Mouse (Mus musculus) lung, postnatal 0 days (tissue): ENCODE data around the gene Iba57. TPM values are rescaled to one million over a fixed set of nuclear protein-coding genes. Genes with fewer than 3 reads are reported as not detected.

Experiments
- ATAC-seq: fragments of 200-750 bp; cut with Nextera tagmentation; 2 replicates; pipeline ENCODE4 v1.8.0; 2017; ENCODE audit warnings: moderate library complexity
- DNase-seq: peaks from one replicate; pipeline ENCODE4 v3.0.0-alpha.2; 2016; ENCODE audit warnings: low spot score
- H3K27ac ChIP-seq: fragments of 300-500 bp; sonication (generic); 2 replicates; pipeline ENCODE4 v1.5.1; 2014; ENCODE audit warnings: antibody characterized with exemption, mild to moderate bottlenecking, low read length, mixed read lengths
- H3K27me3 ChIP-seq: fragments of 300-500 bp; sonication (generic); replicated peaks from 2 replicates; pipeline ENCODE4 v1.6.1; 2014; ENCODE audit warnings: low read length, mixed read lengths; ENCODE audit not compliant: insufficient read depth
- H3K36me3 ChIP-seq: fragments of 300-500 bp; sonication (generic); 2 replicates; pipeline ENCODE4 v1.6.1; 2014; ENCODE audit warnings: low read length, mixed read lengths; ENCODE audit not compliant: insufficient read depth
- H3K4me1 ChIP-seq: fragments of 300-500 bp; sonication (generic); 2 replicates; pipeline ENCODE4 v1.6.1; 2014; ENCODE audit warnings: antibody characterized with exemption, low read depth, low read length, mixed read lengths; ENCODE audit not compliant: insufficient read depth
- H3K4me2 ChIP-seq: fragments of 300-500 bp; sonication (generic); replicated peaks from 2 replicates; pipeline ENCODE4 v1.6.1; 2014; ENCODE audit warnings: low read depth, mild to moderate bottlenecking, low read length, moderate library complexity, mixed read lengths
- H3K4me3 ChIP-seq: fragments of 300-500 bp; sonication (generic); 2 replicates; pipeline ENCODE4 v1.5.1; 2014; ENCODE audit warnings: low read depth, low read length
- H3K9ac ChIP-seq: fragments of 300-500 bp; sonication (generic); replicated peaks from 2 replicates; pipeline ENCODE4 v1.6.1; 2014; ENCODE audit warnings: low read depth, mild to moderate bottlenecking
- H3K9me3 ChIP-seq: fragments of 300-500 bp; sonication (generic); 2 replicates; pipeline ENCODE4 v1.6.1; 2016; ENCODE audit warnings: low read length, mixed read lengths
- CTCF ChIP-seq: IDR thresholded peaks from 2 replicates; pipeline ENCODE4 v1.5.1; 2016; ENCODE audit warnings: antibody characterized with exemption, mild to moderate bottlenecking
- EP300 ChIP-seq: IDR thresholded peaks from 2 replicates; pipeline ENCODE4 v1.6.1; 2016; ENCODE audit warnings: antibody characterized with exemption, mild to moderate bottlenecking, control low read depth
- WGBS: fragments of 180-500 bp; shearing (Covaris S2); extraction: QIAGEN DNeasy Blood & Tissue Kit; methylation state at CpG from one replicate; pipeline ENCODE4 v1.1.7; 2014; 5-methylcytosine and 5-hydroxymethylcytosine counted together
- polyA plus RNA-seq: library from polyadenylated mRNA; unstranded; fragments of >200 nt; fragmentation: Nextera tagmentation; extraction: Ambion mirVana; gene quantifications from 2 replicates; pipeline ENCODE4 v1.2.1, GENCODE M21; 2015

Iba57 gene
- polyA plus RNA-seq, 1 experiment from 2014 or later, result 3.9 TPM

DNA sequence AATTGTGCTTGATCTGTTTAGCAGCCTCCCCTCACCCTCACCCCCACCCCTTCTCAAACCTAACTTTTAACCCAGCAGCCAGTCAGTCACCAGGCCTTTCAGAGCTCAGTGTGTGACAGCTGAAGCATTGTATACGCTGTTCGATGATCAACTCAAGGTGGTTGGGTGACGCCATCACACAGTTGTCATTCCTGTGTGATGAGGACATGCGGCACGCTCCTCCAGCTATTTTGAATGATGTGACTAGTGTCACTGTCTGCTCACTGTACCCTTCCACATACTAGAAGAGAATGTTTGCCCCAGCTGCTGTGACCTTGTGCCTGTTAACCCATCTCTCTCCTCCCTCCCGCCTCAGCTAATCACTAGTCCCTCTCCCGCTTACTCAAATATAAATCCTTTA, 9.3 kb downstream of the Iba57 start:
- Histone ChIP-seq H3K9me3 (no peaks in the 10 kb centered on the region), H3K9ac (no peak overlapping the region), H3K4me3 (no peak overlapping the region), H3K36me3 (peaks cover 8% of the 10 kb centered on the region; the same call in 1 of the 2 replicates), H3K4me1 (no peaks in the 10 kb centered on the region), H3K27ac (no peak overlapping the region), H3K27me3 (no peaks in the 10 kb centered on the region), H3K4me2 (no peak overlapping the region)
- peak; percentile 44 for ATAC-seq
- TF ChIP-seq CTCF, result no peak
- no peak for TF ChIP-seq EP300
- 60% methylated on average over 7 of the region's 7 CpGs for WGBS
- DNase-seq, result no peak

- Histone ChIP-seq H3K9ac (no peak overlapping the region), H3K4me2 (no peak overlapping the region), H3K9me3 (no peaks in the 10 kb centered on the region), H3K27ac (no peak overlapping the region), H3K27me3 (no peaks in the 10 kb centered on the region), H3K4me1 (no peaks in the 10 kb centered on the region), H3K36me3 (no peaks in the 10 kb centered on the region), H3K4me3 (no peak overlapping the region)
- WGBS, result 28% methylated on average over 3 of the region's 3 CpGs
- DNase-seq, result no peak
- ATAC-seq, result no peak
- TF ChIP-seq EP300 (no peak), CTCF (peak; percentile 45)
These were observed 11.8 kb downstream of the Iba57 start for GRCm38 (mm10) chr11:59151729-59152128.

GRCm38 (mm10) chr11:59149302-59149701, 14.2 kb downstream of the Iba57 start:
- Histone ChIP-seq H3K27me3 (no peaks in the 10 kb centered on the region), H3K9me3 (no peaks in the 10 kb centered on the region), H3K4me1 (no peaks in the 10 kb centered on the region), H3K4me3 (no peak overlapping the region), H3K27ac (no peak overlapping the region), H3K4me2 (no peak overlapping the region), H3K9ac (no peak overlapping the region), H3K36me3 (no peaks in the 10 kb centered on the region)
- DNase-seq (no peak), ATAC-seq (peak; percentile 19)
- TF ChIP-seq CTCF (no peak), EP300 (peak; percentile 58; the same call in 1 of the 2 replicates)
- WGBS, result 44% methylated on average over 3 of the region's 3 CpGs

DNA sequence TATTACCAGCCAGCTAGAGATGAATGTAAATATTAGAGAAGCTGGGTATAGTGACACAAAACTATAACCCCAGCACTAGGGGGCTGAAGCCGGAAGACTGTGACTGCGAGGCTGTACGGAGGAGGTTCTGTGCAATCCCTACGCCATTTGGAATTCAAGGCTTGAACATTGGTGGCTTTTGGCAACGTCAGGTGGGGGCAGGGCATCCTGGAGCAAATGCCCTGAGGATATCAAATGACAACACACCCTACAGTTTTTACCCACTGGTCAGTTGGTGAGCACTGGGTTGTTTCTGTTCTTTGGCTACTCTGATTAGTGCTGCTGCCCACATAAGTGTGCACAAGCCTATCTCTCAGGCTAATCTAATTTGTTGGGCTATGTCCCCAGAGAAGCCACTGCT, 20.6 kb downstream of the Iba57 start:
- H3K9ac ChIP-seq, result no peak overlapping the region
- no peaks in the 10 kb centered on the region for H3K27me3 ChIP-seq
- H3K27ac ChIP-seq, result no peak overlapping the region
- no peak overlapping the region for H3K4me2 ChIP-seq
- ATAC-seq (no peak), DNase-seq (no peak)
- no peak overlapping the region for H3K4me3 ChIP-seq
- 69% methylated on average over 5 of the region's 5 CpGs for WGBS
- TF ChIP-seq EP300 (no peak), CTCF (no peak)
- no peaks in the 10 kb centered on the region for H3K4me1 ChIP-seq
- no peaks in the 10 kb centered on the region for H3K9me3 ChIP-seq
- H3K36me3 ChIP-seq, result no peaks in the 10 kb centered on the region

DNA sequence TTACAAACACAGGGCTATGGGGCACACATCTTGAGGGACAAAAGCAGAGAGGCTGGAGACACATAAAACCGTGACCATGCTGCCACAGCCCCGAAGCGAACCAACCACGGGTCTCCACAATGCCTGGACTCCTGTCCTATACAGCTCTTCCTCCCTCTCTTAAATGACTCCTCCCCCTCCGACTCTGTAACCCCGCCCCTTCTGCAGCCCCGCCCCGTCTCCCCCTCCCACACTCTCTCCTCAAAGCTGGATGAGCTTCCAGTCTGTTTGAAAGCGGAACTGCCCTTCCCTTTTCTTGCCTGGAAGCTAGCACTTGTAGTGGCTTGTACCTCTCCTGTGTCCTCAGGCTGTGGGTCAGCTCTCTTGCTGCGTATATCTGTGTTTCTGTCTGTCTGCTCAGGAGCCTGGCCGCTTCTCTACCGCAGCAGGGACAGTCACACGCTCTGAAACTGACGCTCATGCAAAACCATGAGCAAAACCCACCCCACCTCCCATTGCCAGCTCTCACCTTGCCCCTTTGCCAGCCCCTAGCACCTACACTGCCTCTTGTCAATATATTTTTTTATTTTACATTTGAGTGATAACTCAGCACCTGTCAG, 21.7 kb downstream of the Iba57 start:
- Histone ChIP-seq H3K36me3 (no peaks in the 10 kb centered on the region), H3K4me1 (no peaks in the 10 kb centered on the region), H3K4me2 (peak overlapping the region; percentile 32; the same call in 1 of the 2 replicates), H3K27ac (no peak overlapping the region), H3K9ac (no peak overlapping the region), H3K27me3 (peaks cover 6% of the 10 kb centered on the region; the same call in 1 of the 2 replicates), H3K9me3 (no peaks in the 10 kb centered on the region), H3K4me3 (no peak overlapping the region)
- no peak for TF ChIP-seq CTCF
- TF ChIP-seq EP300, result no peak
- WGBS, result 11% methylated on average over 14 of the region's 14 CpGs
- DNase-seq (peak; percentile 46), ATAC-seq (peak; percentile 55)

- peaks cover 34% of the 10 kb centered on the region for H3K27me3 ChIP-seq
- DNase-seq (no peak), ATAC-seq (no peak)
- H3K4me1 ChIP-seq, result no peaks in the 10 kb centered on the region; the same call in 1 of the 2 replicates
- no peaks in the 10 kb centered on the region for H3K36me3 ChIP-seq
- no peak overlapping the region for H3K4me3 ChIP-seq
- no peak overlapping the region for H3K9ac ChIP-seq
- no peaks in the 10 kb centered on the region for H3K9me3 ChIP-seq
- H3K27ac ChIP-seq, result no peak overlapping the region
- H3K4me2 ChIP-seq, result no peak overlapping the region
- TF ChIP-seq EP300, result no peak
- TF ChIP-seq CTCF, result no peak
- WGBS, result 50% methylated on average over 18 of the region's 19 CpGs
These were observed 24.7 kb downstream of the Iba57 start for GRCm38 (mm10) chr11:59138537-59139486.
